Mouse (Mus musculus) olfactory bulb, adult 2 months (tissue): ENCODE measurements around the gene Dkk3. TPM values are rescaled to one million over a fixed set of nuclear protein-coding genes. Genes with fewer than 3 reads are reported as not detected.

Experiments used
- H3K27ac ChIP-seq: fragments of 200-500 bp; 2 replicates; pipeline ENCODE4 v1.5.1; 2012; ENCODE audit warnings: low read depth, low read length; ENCODE audit not compliant: insufficient read depth
- H3K4me1 ChIP-seq: fragments of 200-500 bp; 2 replicates; pipeline ENCODE4 v1.6.1; 2012; ENCODE audit warnings: low read length; ENCODE audit not compliant: control insufficient read depth, insufficient read depth
- H3K4me3 ChIP-seq: fragments of 200-500 bp; 2 replicates; pipeline ENCODE4 v1.5.1; 2012; ENCODE audit warnings: mild to moderate bottlenecking, low read depth, low read length, moderate library complexity; ENCODE audit not compliant: insufficient read depth
- CTCF ChIP-seq: fragments of 200-500 bp; IDR thresholded peaks from 2 replicates; pipeline ENCODE4 v1.5.1; 2012; ENCODE audit warnings: low read depth, mild to moderate bottlenecking, low read length, moderate library complexity; ENCODE audit not compliant: insufficient read depth
- POLR2A ChIP-seq: fragments of 200-500 bp; IDR thresholded peaks from 2 replicates; pipeline ENCODE4 v1.6.1; 2012; ENCODE audit warnings: mild to moderate bottlenecking, low read depth, low read length, moderate library complexity; ENCODE audit not compliant: insufficient read depth
- WGBS: fragments of 180-500 bp; shearing (Covaris S2); methylation state at CpG from one replicate; pipeline ENCODE4 v1.1.7; 2018; 5-methylcytosine and 5-hydroxymethylcytosine counted together
- polyA plus RNA-seq: library from polyadenylated mRNA; stranded (reverse); fragments of >200 nt; gene quantifications from 2 replicates; pipeline ENCODE4 v1.2.4, GENCODE M21; 2012; ENCODE audit warnings: low replicate concordance; ENCODE audit not compliant: missing spikeins, insufficient read depth, insufficient read length

Dkk3 gene
- not detected in 2 replicates for polyA plus RNA-seq

GRCm38 (mm10) chr7:112158942-112159341 lies at the start of gene Dkk3:
Gene Dkk3 (minus strand): TSS chr7:112159057.
- 18% methylated on average over 21 of the region's 21 CpGs for WGBS
- TF ChIP-seq CTCF (no peak), POLR2A (no peak)

GRCm38 (mm10) chr7:112207717-112208116 lies 48.9 kb upstream of the Dkk3 start:
- no peak overlapping the region for H3K27ac ChIP-seq
- H3K4me1 ChIP-seq, result peaks cover 47% of the 10 kb centered on the region
- TF ChIP-seq POLR2A (no peak), CTCF (no peak)
- 94% methylated on average over 6 of the region's 6 CpGs for WGBS
- H3K4me3 ChIP-seq, result no peak overlapping the region

More at GRCm38 (mm10) chr7:112158942-112159341, at the start of gene Dkk3:
- Histone ChIP-seq H3K4me1 (peaks cover 15% of the 10 kb centered on the region), H3K27ac (no peak within 1 kb of the TSS), H3K4me3 (peak within 1 kb of the TSS; percentile 47)

GRCm38 (mm10) chr7:112205513-112205912 lies 46.7 kb upstream of the Dkk3 start:
- Histone ChIP-seq H3K4me3 (no peak overlapping the region), H3K4me1 (peaks cover 51% of the 10 kb centered on the region), H3K27ac (peak overlapping the region; percentile 50; the same call in 1 of the 2 replicates)
- TF ChIP-seq POLR2A (no peak), CTCF (no peak)
- WGBS, result 96% methylated on average over 6 of the region's 6 CpGs

GRCm38 (mm10) chr7:112204380-112204963 lies 45.6 kb upstream of the Dkk3 start:
- peak overlapping the region; percentile 86 for H3K27ac ChIP-seq
- peaks cover 51% of the 10 kb centered on the region for H3K4me1 ChIP-seq
- WGBS, result 30% methylated on average over 6 of the region's 6 CpGs
- no peak for TF ChIP-seq CTCF
- no peak for TF ChIP-seq POLR2A
- H3K4me3 ChIP-seq, result no peak overlapping the region

GRCm38 (mm10) chr7:112203937-112204336 lies 45.1 kb upstream of the Dkk3 start:
- H3K4me3 ChIP-seq, result no peak overlapping the region
- peak overlapping the region; percentile 49 for H3K27ac ChIP-seq
- H3K4me1 ChIP-seq, result peaks cover 51% of the 10 kb centered on the region
- 48% methylated on average over 5 of the region's 5 CpGs for WGBS
- TF ChIP-seq POLR2A (no peak), CTCF (no peak)

GRCm38 (mm10) chr7:112202843-112203242 lies 44.0 kb upstream of the Dkk3 start:
- Histone ChIP-seq H3K27ac (peak overlapping the region; percentile 46), H3K4me1 (peaks cover 43% of the 10 kb centered on the region), H3K4me3 (no peak overlapping the region)
- TF ChIP-seq POLR2A, result no peak
- TF ChIP-seq CTCF, result no peak
- WGBS, result 56% methylated on average over 5 of the region's 5 CpGs

GRCm38 (mm10) chr7:112202194-112202593 lies 43.3 kb upstream of the Dkk3 start:
- Histone ChIP-seq H3K4me1 (peaks cover 40% of the 10 kb centered on the region), H3K27ac (peak overlapping the region; percentile 60), H3K4me3 (no peak overlapping the region)
- WGBS, result 14% methylated on average over 4 of the region's 4 CpGs
- TF ChIP-seq POLR2A (no peak), CTCF (no peak)

GRCm38 (mm10) chr7:112200761-112201160 lies 41.9 kb upstream of the Dkk3 start:
- H3K4me3 ChIP-seq, result no peak overlapping the region
- WGBS, result 44% methylated on average over 4 of the region's 4 CpGs
- TF ChIP-seq CTCF, result no peak
- TF ChIP-seq POLR2A, result no peak
- H3K4me1 ChIP-seq, result peaks cover 30% of the 10 kb centered on the region
- no peak overlapping the region for H3K27ac ChIP-seq

GRCm38 (mm10) chr7:112199343-112199742 lies 40.5 kb upstream of the Dkk3 start:
- WGBS, result 54% methylated on average over 3 of the region's 3 CpGs

GRCm38 (mm10) chr7:112197461-112197860 lies 38.6 kb upstream of the Dkk3 start:
- no peak overlapping the region for H3K27ac ChIP-seq
- H3K4me1 ChIP-seq, result peaks cover 2% of the 10 kb centered on the region
- no peak overlapping the region for H3K4me3 ChIP-seq
- WGBS, result 64% methylated on average over 8 of the region's 8 CpGs
- TF ChIP-seq CTCF (no peak), POLR2A (no peak)

More at GRCm38 (mm10) chr7:112199343-112199742, 40.5 kb upstream of the Dkk3 start:
- H3K4me3 ChIP-seq, result no peak overlapping the region
- H3K4me1 ChIP-seq, result peaks cover 21% of the 10 kb centered on the region
- TF ChIP-seq POLR2A (no peak), CTCF (no peak)
- H3K27ac ChIP-seq, result no peak overlapping the region
